ENCODE assay signal across 16 mouse cellular contexts in the genomic region with DNA sequence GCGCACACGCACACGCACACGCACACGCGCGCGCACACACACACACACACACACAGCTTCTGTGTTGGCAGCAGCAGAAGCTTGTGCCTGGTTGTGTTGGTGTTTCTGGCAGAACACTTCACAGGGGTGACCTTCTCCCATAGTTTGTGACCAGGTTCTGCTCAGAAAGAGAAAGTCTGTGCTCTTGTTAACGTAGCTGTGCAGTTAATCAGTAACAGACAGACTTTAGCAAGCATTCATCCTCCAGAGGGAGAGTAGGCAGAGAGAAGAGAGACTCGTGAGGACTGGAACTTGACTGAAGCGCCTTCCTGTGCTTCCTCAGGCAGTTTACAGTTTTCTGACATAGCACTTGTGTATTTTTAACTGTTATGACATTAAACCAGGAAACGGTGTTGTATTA. TPM values are rescaled to one million over a fixed set of nuclear protein-coding genes. Genes with fewer than 3 reads are reported as not detected.
DNase-seq lines count a peak whose midpoint lies in the region; ATAC-seq and TF ChIP-seq lines count a peak whose summit lies in the region.
"Had no signal": no experiment of that assay in that cellular context is flagged by ENCODE, and none has a peak within 500 bp of the region (broad histone marks: within the 10 kb centered on the region; RNA-seq: fewer than 3 reads in every experiment).

No protein-coding gene starts in this region.

- H3K36me3 ChIP-seq in heart, postnatal 0 days (replicated peaks; ENCODE audit: control insufficient read depth, insufficient read depth, low read length) = no peaks in the 10 kb centered on the region
- peaks cover 2% of the 10 kb centered on the region; the same call in 1 of the 2 replicates for H3K36me3 ChIP-seq in kidney, adult 2 months (ENCODE audit: control insufficient read depth, insufficient read depth, low read length)
- no peaks in the 10 kb centered on the region for H3K36me3 ChIP-seq in limb, embryonic 10.5 days
- no peaks in the 10 kb centered on the region for H3K36me3 ChIP-seq in midbrain, embryonic 11.5 days (ENCODE audit: control insufficient read depth, insufficient read depth, low read length)
- H3K36me3 ChIP-seq: heart, embryonic 10.5 days; lung, embryonic 15.5 days; neural tube, embryonic 12.5 days had no signal

- no peaks in the 10 kb centered on the region for H3K9me3 ChIP-seq in heart, postnatal 0 days (replicated peaks; ENCODE audit: control insufficient read depth, low read length)
- H3K9me3 ChIP-seq in limb, embryonic 10.5 days (replicated peaks) = no peaks in the 10 kb centered on the region
- no peaks in the 10 kb centered on the region for H3K9me3 ChIP-seq in midbrain, embryonic 11.5 days (ENCODE audit: control insufficient read depth, low read length)
- H3K9me3 ChIP-seq: heart, embryonic 10.5 days; lung, embryonic 15.5 days; neural tube, embryonic 12.5 days had no signal

- TF ChIP-seq POLR2A in kidney, adult 2 months (IDR thresholded peaks at IDR 0.05; ENCODE audit: low read depth, low read length) = no peak

- intact Hi-C loops in left cerebral cortex, postnatal 36 days (cut with DNase I) = no loop called here

- no peak for TF ChIP-seq EP300 in heart, postnatal 0 days (IDR thresholded peaks at IDR 0.05; ENCODE audit: low read depth)

- H3K27me3 ChIP-seq in heart, postnatal 0 days (ENCODE audit: control insufficient read depth, insufficient read depth, low read length) = no peaks in the 10 kb centered on the region
- H3K27me3 ChIP-seq in kidney, adult 2 months (replicated peaks; ENCODE audit: control insufficient read depth, insufficient read depth, low read length) = no peaks in the 10 kb centered on the region
- no peaks in the 10 kb centered on the region for H3K27me3 ChIP-seq in limb, embryonic 10.5 days (ENCODE audit: low read depth, poor library complexity, severe bottlenecking)
- H3K27me3 ChIP-seq in midbrain, embryonic 11.5 days (ENCODE audit: control insufficient read depth, insufficient read depth, low read length) = no peaks in the 10 kb centered on the region
- H3K27me3 ChIP-seq: lung, embryonic 15.5 days; neural tube, embryonic 12.5 days had no signal

- TF ChIP-seq CTCF in heart, postnatal 0 days (IDR thresholded peaks at IDR 0.05; ENCODE audit: low read depth) = no peak
- no peak for TF ChIP-seq CTCF in kidney, adult 2 months (conservative IDR thresholded peaks at IDR 0.05; ENCODE audit: insufficient read depth, insufficient read length, low read depth, low read length)

- WGBS in heart, postnatal 0 days = 81% methylated on average over 12 of the region's 12 CpGs
- WGBS in kidney, adult 2 months = 45% methylated on average over 12 of the region's 12 CpGs
- 63% methylated on average over 12 of the region's 12 CpGs for WGBS in limb, embryonic 10.5 days
- 94% methylated on average over 12 of the region's 12 CpGs for WGBS in midbrain, embryonic 11.5 days

- no peak overlapping the region for H3K4me3 ChIP-seq in heart, postnatal 0 days (ENCODE audit: low read depth, low read length)
- H3K4me3 ChIP-seq in kidney, adult 2 months (ENCODE audit: insufficient read depth, low read depth, low read length) = no peak overlapping the region
- H3K4me3 ChIP-seq in limb, embryonic 10.5 days = no peak overlapping the region
- no peak overlapping the region for H3K4me3 ChIP-seq in midbrain, embryonic 11.5 days (ENCODE audit: low read depth, low read length)
- H3K4me3 ChIP-seq: heart, embryonic 10.5 days; lung, embryonic 15.5 days; neural tube, embryonic 12.5 days had no signal

- 0 out of 2 replicates have a peak, but pooled peaks have one; percentile 20 for ATAC-seq in heart, postnatal 0 days (ENCODE audit: insufficient read depth, low read depth)
- no peak for ATAC-seq in erythroblast, adult 5-6 weeks (replicated peaks; ENCODE audit: low FRiP score, poor library complexity, severe bottlenecking)
- ATAC-seq in midbrain, embryonic 11.5 days (ENCODE audit: low FRiP score) = no peak

- H3K27ac ChIP-seq in heart, postnatal 0 days (ENCODE audit: low read depth) = no peak overlapping the region
- peak overlapping the region; percentile 95 for H3K27ac ChIP-seq in kidney, adult 2 months (ENCODE audit: insufficient read depth, low read depth, low read length)
- H3K27ac ChIP-seq in limb, embryonic 10.5 days = no peak overlapping the region
- no peak overlapping the region for H3K27ac ChIP-seq in midbrain, embryonic 11.5 days (ENCODE audit: low read depth, low read length)
- H3K27ac ChIP-seq: heart, embryonic 10.5 days; lung, embryonic 15.5 days; neural tube, embryonic 12.5 days had no signal

- H3K4me1 ChIP-seq in heart, postnatal 0 days (ENCODE audit: control insufficient read depth, insufficient read depth) = 0 out of 2 replicates have a peak, but pooled peaks cover 4% of the 10 kb centered on the region
- H3K4me1 ChIP-seq in kidney, adult 2 months (ENCODE audit: control insufficient read depth, insufficient read depth, low read length) = peaks cover 34% of the 10 kb centered on the region
- H3K4me1 ChIP-seq in limb, embryonic 10.5 days = peaks cover 14% of the 10 kb centered on the region; the same call in 1 of the 2 replicates
- H3K4me1 ChIP-seq in midbrain, embryonic 11.5 days (ENCODE audit: control insufficient read depth, insufficient read depth, low read length) = no peaks in the 10 kb centered on the region
- H3K4me1 ChIP-seq: neural tube, embryonic 12.5 days had no signal

- no peak overlapping the region for H3K4me2 ChIP-seq in heart, postnatal 0 days (ENCODE audit: low read depth, low read length)
- no peak overlapping the region for H3K4me2 ChIP-seq in midbrain, embryonic 11.5 days
- H3K4me2 ChIP-seq: lung, embryonic 15.5 days; neural tube, embryonic 12.5 days had no signal

- H3K9ac ChIP-seq in heart, postnatal 0 days (replicated peaks; ENCODE audit: low read depth, low read length) = no peak overlapping the region
- no peak overlapping the region for H3K9ac ChIP-seq in midbrain, embryonic 11.5 days (ENCODE audit: low read length)
- H3K9ac ChIP-seq: lung, embryonic 15.5 days; neural tube, embryonic 12.5 days had no signal

- DNase-seq in heart, postnatal 0 days (ENCODE audit: low spot score) = no peak
- no peak for DNase-seq in heart, adult 8-10 months (ENCODE audit: low spot score)
- peak; percentile 3 for DNase-seq in NIH3T3 (ENCODE audit: low read depth)
- DNase-seq in kidney, adult 2 months = peak; percentile 90
- peak; percentile 25 for DNase-seq in limb, embryonic 10.5 days (ENCODE audit: low spot score)
- no peak for DNase-seq in midbrain, embryonic 11.5 days (ENCODE audit: low spot score, missing footprints)
- DNase-seq in left cerebral cortex, postnatal 36 days (ENCODE audit: low spot score in 2 of 2) = no peak
- DNase-seq: cerebellum, adult 8-10 months; embryo, embryonic 11 days; heart, postnatal 4 days; midbrain, embryonic 14.5 days; spleen, adult 18-20 months had no signal

RNA-seq across cellular contexts. Expression of gene Myo6, which starts 45.3 kb away (rescaled TPM):
- total RNA-seq in heart, postnatal 0 days (2014; rRNA removed; ENCODE audit: low replicate concordance) = 7.6 and 13.2 TPM in 2 replicates
- polyA plus RNA-seq in heart, postnatal 0 days (2015; fragmentation: Nextera tagmentation; extraction: Ambion mirVana) = 7.1 and 7.6 TPM in 2 replicates
- total RNA-seq in heart, adult 8-10 months (2022) = 10 to 100 TPM; 10.2 to 14.1 (median 12.1) TPM
- 75.7 and 76.4 TPM in 2 replicates for polyA plus RNA-seq in kidney, adult 2 months (2012; rRNA removed)
- 3.3 and 5.9 TPM in 2 replicates for polyA plus RNA-seq in limb, embryonic 10.5 days (2016; fragmentation: Nextera tagmentation; extraction: Ambion mirVana)
- 0.21 and 0.38 TPM in 2 replicates for total RNA-seq in erythroblast, adult 5-6 weeks (2015; ENCODE audit: low replicate concordance)
- total RNA-seq in erythroblast, adult 5-6 weeks (2017; ENCODE audit: low replicate concordance) = 0.51 and 2.1 TPM in 2 replicates
- polyA plus RNA-seq in midbrain, embryonic 11.5 days (2014; fragmentation: Nextera tagmentation; extraction: Ambion mirVana) = 11.1 and 14.4 TPM in 2 replicates
- total RNA-seq in left cerebral cortex, postnatal 36 days (2021) = 10 to 100 TPM; 59.6 to 70.8 TPM

Comparison
In these comparisons a context has a peak if more than half of its experiments do, and no peak if none do; other contexts are left out.
1. DNase-seq: peak in NIH3T3 (single experiment), kidney, adult 2 months (single experiment) and limb, embryonic 10.5 days (single experiment); none in heart, postnatal 0 days (single experiment), heart, adult 8-10 months (single experiment), midbrain, embryonic 11.5 days (single experiment) and left cerebral cortex, postnatal 36 days (0 of 2).